Mouse (Mus musculus) brain, embryonic 14.5 days (tissue): ENCODE results near the gene Gpc1.

Experiments used
- CTCF ChIP-seq: fragments of 200-500 bp; IDR thresholded peaks from 2 replicates; pipeline ENCODE4 v1.5.1; 2012; ENCODE audit warnings: inconsistent platforms, mild to moderate bottlenecking, moderate library complexity, borderline replicate concordance; ENCODE audit not compliant: insufficient read depth, insufficient read length; ENCODE audit errors: extremely low read depth
- POLR2A ChIP-seq: fragments of 200-500 bp; IDR thresholded peaks from 2 replicates; pipeline ENCODE4 v1.6.1; 2012; ENCODE audit warnings: mild to moderate bottlenecking, inconsistent platforms, borderline replicate concordance; ENCODE audit not compliant: poor library complexity, insufficient read depth, insufficient read length, severe bottlenecking; ENCODE audit errors: extremely low read depth

DNA sequence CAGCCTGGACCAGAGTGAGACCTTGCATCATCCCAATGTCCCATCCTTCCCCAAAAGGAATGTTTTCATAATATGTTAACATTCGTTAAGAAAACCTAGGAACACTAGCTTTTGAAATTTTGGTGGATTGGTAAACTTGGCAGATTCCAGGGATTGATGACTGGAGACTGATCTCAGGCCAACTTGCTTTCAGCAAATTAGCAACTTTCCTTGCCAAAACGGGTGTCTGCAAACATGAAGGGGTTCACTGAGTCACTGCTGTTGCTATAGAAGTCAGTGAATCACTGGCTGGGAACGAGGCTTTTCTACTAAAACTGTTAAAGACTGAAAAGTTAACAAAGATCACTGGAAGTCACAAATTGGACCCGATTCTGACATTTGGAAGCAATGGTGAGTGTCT, 72.2 kb downstream of the Gpc1 start:
- TF ChIP-seq CTCF = no peak
- no peak for TF ChIP-seq POLR2A
